Mouse (Mus musculus): ENCODE results near the gene Sbno1. TPM values are rescaled to one million over a fixed set of nuclear protein-coding genes. Genes with fewer than 3 reads are reported as not detected.
"Not testable (repeated sequence)": the region's sequence is repeated elsewhere in the genome, so short reads cannot be mapped to it uniquely, and the experiment has no call there.

The Sbno1 gene
- polyA plus RNA-seq, 1 experiment from 2014 or later = 102 TPM

DNA sequence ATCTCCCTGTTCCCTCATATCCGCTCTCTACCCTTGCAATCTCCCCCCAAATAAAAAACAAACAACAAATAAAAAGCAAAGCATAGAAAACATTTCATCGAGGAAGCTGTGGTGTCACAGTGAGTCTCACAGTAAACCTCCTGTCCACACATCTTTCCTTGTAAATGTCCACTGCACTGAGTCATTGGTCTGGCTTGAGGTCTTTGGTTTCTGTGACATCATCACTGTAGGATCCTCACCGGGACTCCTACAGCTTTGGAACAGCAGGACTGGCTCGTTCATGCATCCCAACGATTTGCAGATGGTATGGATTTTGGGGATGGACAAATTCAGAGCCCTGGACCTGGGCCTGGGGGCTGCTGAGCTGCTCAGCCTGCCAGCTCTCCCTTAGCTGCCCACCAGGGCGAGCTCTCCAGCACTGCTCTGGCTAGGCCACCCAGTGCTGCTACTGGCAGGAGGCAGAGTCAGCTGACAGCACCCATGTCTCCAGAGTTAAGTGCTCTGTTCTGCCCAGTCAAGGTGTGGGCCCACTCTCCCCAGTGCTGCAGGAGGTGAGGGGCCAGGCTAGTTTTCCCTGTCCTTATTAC is 84.0 kb downstream of the Sbno1 start:
- H3K27ac ChIP-seq; H3K27me3 ChIP-seq (replicated peaks); H3K4me3 ChIP-seq; H3K36me3 ChIP-seq (replicated peaks); H3K9ac ChIP-seq; H3K9me3 ChIP-seq; H3K4me2 ChIP-seq; H3K4me1 ChIP-seq: not testable (repeated sequence)
- WGBS = 72% methylated on average over 6 of the region's 6 CpGs
- 0 out of 2 replicates have a peak, but pooled peaks have one; percentile 45 for ATAC-seq (replicated peaks)

DNA sequence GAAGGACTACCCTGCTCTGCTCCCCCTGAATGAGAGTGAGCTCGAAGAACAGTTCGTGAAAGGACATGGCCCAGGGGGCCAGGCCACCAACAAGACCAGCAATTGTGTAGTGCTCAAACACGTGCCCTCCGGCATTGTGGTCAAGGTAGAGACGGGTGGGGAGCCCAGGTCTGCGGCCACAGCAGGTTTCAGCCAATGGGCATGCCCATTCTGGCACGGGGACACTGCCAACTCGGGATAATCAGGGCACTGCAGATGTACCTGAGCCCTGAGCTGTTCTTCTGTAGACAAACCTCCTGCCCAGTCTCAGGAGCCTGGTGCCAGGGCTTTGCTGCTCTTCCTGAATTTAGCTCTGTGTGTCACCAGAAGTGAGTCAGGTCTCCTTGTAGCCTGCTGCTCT is 87.0 kb downstream of the Sbno1 start:
- WGBS = 87% methylated on average over 8 of the region's 8 CpGs
- Histone ChIP-seq H3K27ac (no peak overlapping the region), H3K27me3 (replicated peaks) (no peaks in the 10 kb centered on the region), H3K4me1 (peaks cover 11% of the 10 kb centered on the region), H3K9me3 (no peaks in the 10 kb centered on the region), H3K4me3 (no peak overlapping the region), H3K9ac (no peak overlapping the region), H3K4me2 (no peak overlapping the region), H3K36me3 (replicated peaks) (no peaks in the 10 kb centered on the region)
- no peak for ATAC-seq (replicated peaks)

DNA sequence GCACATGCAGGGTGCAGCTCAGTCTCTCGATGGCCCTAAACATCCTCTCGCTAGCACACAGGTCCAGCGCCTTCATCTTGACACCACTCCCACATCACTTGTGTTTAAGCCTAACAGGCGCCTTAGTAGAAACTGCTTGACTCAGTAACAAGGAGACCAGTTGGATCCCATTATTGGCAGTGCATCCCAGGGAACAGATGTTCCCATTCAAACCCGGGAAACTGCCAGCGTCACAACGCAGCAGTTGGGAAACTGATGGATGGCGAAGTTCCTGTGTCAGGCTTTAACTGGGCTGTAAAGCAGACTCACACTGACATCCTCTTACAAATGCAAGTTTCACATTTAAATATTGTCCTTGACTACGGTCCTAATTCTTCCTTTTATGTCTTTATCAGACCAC is 87.9 kb downstream of the Sbno1 start:
- H3K4me3 ChIP-seq = no peak overlapping the region
- ATAC-seq (replicated peaks) = no peak
- no peaks in the 10 kb centered on the region for H3K9me3 ChIP-seq
- peaks cover 16% of the 10 kb centered on the region for H3K4me1 ChIP-seq
- H3K4me2 ChIP-seq = no peak overlapping the region
- no peak overlapping the region for H3K9ac ChIP-seq
- no peaks in the 10 kb centered on the region for H3K27me3 ChIP-seq (replicated peaks)
- H3K36me3 ChIP-seq (replicated peaks) = no peaks in the 10 kb centered on the region
- H3K27ac ChIP-seq = no peak overlapping the region
- 52% methylated on average over 9 of the region's 9 CpGs for WGBS

DNA sequence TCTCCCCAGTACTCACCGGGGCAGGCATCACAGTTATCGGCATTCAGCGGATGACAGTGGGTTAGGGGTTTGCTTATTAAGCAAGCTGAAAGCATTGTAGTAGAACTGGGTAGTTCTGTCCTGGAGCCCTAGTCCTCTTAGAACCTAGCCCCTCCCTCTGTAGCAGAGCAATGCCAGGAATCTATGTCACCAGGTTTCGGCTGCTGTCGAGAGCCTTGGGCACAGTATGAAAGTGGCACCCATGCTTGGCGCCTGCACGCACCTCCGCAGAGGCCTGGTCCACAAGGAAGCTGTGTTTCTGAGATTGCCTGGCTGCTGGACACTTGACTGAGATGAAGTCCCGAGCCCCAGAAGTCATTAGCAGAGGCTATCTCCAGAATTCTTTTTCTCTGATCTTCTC is 88.7 kb downstream of the Sbno1 start:
- Histone ChIP-seq H3K27ac (no peak overlapping the region), H3K4me2 (no peak overlapping the region), H3K4me3 (no peak overlapping the region), H3K4me1 (peaks cover 16% of the 10 kb centered on the region), H3K36me3 (replicated peaks) (no peaks in the 10 kb centered on the region), H3K9ac (no peak overlapping the region), H3K27me3 (replicated peaks) (no peaks in the 10 kb centered on the region), H3K9me3 (no peaks in the 10 kb centered on the region)
- WGBS = 89% methylated on average over 9 of the region's 9 CpGs
- no peak for ATAC-seq (replicated peaks)

DNA sequence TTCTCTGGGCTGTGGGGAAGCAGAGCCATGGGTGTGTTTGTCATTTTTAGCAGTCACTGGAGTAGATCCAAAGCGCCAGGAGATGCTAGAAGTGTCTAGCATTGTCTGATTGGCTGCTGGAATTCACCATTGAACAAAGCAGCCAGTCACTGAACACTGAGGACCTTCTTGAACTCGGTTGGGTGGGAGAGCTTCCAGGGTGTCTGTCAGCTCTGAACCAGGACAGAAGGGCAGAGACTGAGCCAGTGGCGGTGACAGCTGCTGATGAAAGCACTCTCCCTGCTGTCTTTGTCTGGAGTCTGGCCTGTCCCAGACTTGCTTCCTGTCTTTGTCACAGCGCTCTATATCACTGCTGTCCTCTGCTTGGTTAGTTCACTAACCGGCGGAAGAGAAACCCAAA is 91.4 kb downstream of the Sbno1 start:
- Histone ChIP-seq H3K4me2 (no peak overlapping the region), H3K4me3 (no peak overlapping the region), H3K27me3 (replicated peaks) (no peaks in the 10 kb centered on the region), H3K27ac (peak overlapping the region; percentile 75), H3K9me3 (no peaks in the 10 kb centered on the region), H3K9ac (no peak overlapping the region), H3K36me3 (replicated peaks) (no peaks in the 10 kb centered on the region), H3K4me1 (peaks cover 16% of the 10 kb centered on the region)
- peak; percentile 86 for ATAC-seq (replicated peaks)
- 35% methylated on average over 6 of the region's 6 CpGs for WGBS

DNA sequence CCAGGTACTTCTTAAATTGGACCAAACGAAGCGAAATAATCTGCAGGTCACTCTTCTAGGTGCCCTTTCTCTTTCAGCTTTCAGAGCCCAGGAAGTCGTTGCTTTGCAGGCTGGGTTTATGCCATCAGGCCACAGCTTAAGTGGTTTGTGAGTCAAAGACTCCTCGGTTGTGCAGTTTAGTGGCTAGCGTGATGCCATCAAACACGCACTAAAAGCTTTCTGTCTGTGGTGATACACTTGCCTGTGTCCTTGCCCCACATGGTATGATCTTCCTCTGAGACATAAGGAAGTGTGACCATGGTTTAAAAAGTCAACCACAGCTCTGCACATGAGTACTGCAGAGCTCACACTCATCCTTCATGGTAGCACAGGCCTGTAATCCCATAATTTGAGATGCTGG is 95.7 kb downstream of the Sbno1 start:
- Histone ChIP-seq H3K4me2 (no peak overlapping the region), H3K4me1 (peaks cover 33% of the 10 kb centered on the region), H3K36me3 (replicated peaks) (no peaks in the 10 kb centered on the region), H3K27ac (no peak overlapping the region), H3K4me3 (no peak overlapping the region), H3K9me3 (no peaks in the 10 kb centered on the region), H3K9ac (no peak overlapping the region), H3K27me3 (replicated peaks) (no peaks in the 10 kb centered on the region)
- no peak for ATAC-seq (replicated peaks)
- WGBS = 92% methylated on average over 6 of the region's 6 CpGs

DNA sequence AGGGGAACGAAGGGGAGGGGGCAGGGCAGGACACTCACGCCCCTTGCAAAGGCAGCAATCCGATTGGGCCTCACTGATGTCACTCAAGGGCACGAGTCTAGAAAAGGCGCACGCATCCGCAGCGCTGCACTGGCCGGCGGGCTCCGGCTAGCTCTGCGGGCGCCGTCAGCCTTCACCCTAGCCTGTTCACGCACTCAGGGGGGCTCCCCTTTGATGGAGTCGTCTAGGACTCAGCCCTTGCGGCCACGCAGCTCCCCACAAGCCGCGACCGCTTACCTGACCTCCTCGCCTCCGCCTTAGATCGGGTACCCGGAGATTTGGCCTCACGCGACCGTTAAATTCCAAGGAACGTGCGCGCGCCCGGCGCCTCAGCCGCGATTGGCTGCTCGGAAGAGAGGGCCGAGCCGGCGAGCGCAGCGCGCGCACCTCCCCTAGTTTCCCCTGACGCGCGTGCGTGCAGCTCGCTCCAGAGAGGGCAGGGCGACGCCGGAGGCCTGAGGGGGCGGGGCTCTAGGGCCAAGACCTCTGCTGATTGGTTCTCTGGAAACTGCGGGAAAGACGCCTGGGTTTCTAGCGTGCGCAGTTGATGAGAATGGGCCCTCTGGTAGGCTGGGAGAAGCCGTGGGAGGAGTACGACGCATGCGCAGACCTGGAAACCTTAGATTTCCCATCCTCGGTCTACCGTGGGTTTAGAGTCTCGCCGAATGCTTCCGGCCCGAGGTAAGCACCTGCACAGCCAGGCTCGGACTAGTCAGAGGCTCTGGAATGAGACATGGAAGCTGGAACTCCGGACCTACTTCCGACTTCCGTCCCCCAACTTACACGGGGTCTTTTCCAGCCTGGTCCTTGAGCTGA is 98.1 kb downstream of the Sbno1 start, which contains the start of the genes Mphosph9 and 2810006K23Rik:
Gene Mphosph9, minus strand, starts transcription at position 463 of the 855 bp plus-strand sequence.
Gene 2810006K23Rik, plus strand, starts transcription at position 580 of the 855 bp plus-strand sequence.
- H3K4me2 ChIP-seq = peak within 1 kb of the TSS; percentile 94
- peak; percentile 98 for ATAC-seq (replicated peaks)
- WGBS = under 1% methylated on average over 72 of the region's 72 CpGs

DNA sequence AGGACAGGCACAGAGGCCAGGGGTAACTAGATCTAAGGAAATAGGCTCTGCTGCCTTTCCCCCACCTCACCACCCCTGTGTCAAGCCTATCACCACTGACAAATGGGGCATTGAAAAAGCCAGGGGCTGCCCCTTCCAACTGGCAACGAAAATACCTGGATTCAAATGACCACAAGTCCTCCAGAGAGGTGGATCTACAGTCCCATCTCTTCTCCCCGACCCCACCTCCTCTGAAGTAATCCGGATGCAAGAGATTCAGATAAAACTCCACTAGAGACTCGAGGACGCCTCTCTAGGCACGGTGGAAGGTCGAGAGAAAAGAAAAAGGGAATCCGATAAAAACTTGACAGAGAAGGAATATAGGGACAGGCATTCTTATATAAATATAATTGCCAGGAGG is 99.0 kb downstream of the Sbno1 start:
- Histone ChIP-seq H3K4me3 (peak overlapping the region; percentile 74), H3K27ac (peak overlapping the region; percentile 97), H3K27me3 (replicated peaks) (no peaks in the 10 kb centered on the region), H3K4me1 (peaks cover 18% of the 10 kb centered on the region), H3K9me3 (no peaks in the 10 kb centered on the region), H3K9ac (peak overlapping the region; percentile 69), H3K36me3 (replicated peaks) (no peaks in the 10 kb centered on the region), H3K4me2 (peak overlapping the region; percentile 60)
- ATAC-seq (replicated peaks) = no peak
- WGBS = 1% methylated on average over 8 of the region's 8 CpGs

More for the DNA sequence above, 98.1 kb downstream of the Sbno1 start, which contains the start of the genes Mphosph9 and 2810006K23Rik:
- Histone ChIP-seq H3K9me3 (no peaks in the 10 kb centered on the region), H3K4me3 (peak within 1 kb of the TSS; percentile 74), H3K27me3 (replicated peaks) (no peaks in the 10 kb centered on the region), H3K27ac (peak within 1 kb of the TSS; percentile 97), H3K9ac (peak within 1 kb of the TSS; percentile 69), H3K36me3 (replicated peaks) (no peaks in the 10 kb centered on the region), H3K4me1 (peaks cover 18% of the 10 kb centered on the region)

Small RNA genes lying within 50 kb of the gene (microRNA-seq; reads per million reads assigned to microRNA genes)
- 0.74 reads per million for gene Gm27486

Other genes with a start within 250 kb of the Sbno1 start
- gene Pitpnm2, start 176.2 kb downstream of the Sbno1 start, polyA plus RNA-seq (2015; fragmentation: Nextera tagmentation; extraction: Ambion mirVana) = 11.8 and 13.0 TPM in 2 replicates
- 14.2 and 14.8 TPM in 2 replicates for gene Mphosph9, start 98.0 kb downstream of the Sbno1 start, polyA plus RNA-seq (2015; fragmentation: Nextera tagmentation; extraction: Ambion mirVana)
- gene 2810006K23Rik, start 97.9 kb downstream of the Sbno1 start, polyA plus RNA-seq (2015; fragmentation: Nextera tagmentation; extraction: Ambion mirVana) = 13.6 and 14.6 TPM in 2 replicates
- 89.3 and 127 TPM in 2 replicates for gene Cdk2ap1, start 62.9 kb downstream of the Sbno1 start, polyA plus RNA-seq (2015; fragmentation: Nextera tagmentation; extraction: Ambion mirVana)
- gene Kmt5a, start 13.9 kb upstream of the Sbno1 start, polyA plus RNA-seq (2015; fragmentation: Nextera tagmentation; extraction: Ambion mirVana) = 36.4 and 49.1 TPM in 2 replicates
- 24.7 and 25.2 TPM in 2 replicates for gene Rilpl2, start 52.4 kb upstream of the Sbno1 start, polyA plus RNA-seq (2015; fragmentation: Nextera tagmentation; extraction: Ambion mirVana)
- gene Snrnp35, start 57.1 kb upstream of the Sbno1 start, polyA plus RNA-seq (2015; fragmentation: Nextera tagmentation; extraction: Ambion mirVana) = 18.9 and 19.1 TPM in 2 replicates
- gene Rilpl1, start 105.4 kb upstream of the Sbno1 start, polyA plus RNA-seq (2015; fragmentation: Nextera tagmentation; extraction: Ambion mirVana) = 11.8 and 14.3 TPM in 2 replicates
- gene Tmed2, start 114.7 kb upstream of the Sbno1 start, polyA plus RNA-seq (2015; fragmentation: Nextera tagmentation; extraction: Ambion mirVana) = 321 and 332 TPM in 2 replicates
- gene Ddx55, start 126.9 kb upstream of the Sbno1 start, polyA plus RNA-seq (2015; fragmentation: Nextera tagmentation; extraction: Ambion mirVana) = 26.7 and 30.5 TPM in 2 replicates
- gene Eif2b1, start 153.1 kb upstream of the Sbno1 start, polyA plus RNA-seq (2015; fragmentation: Nextera tagmentation; extraction: Ambion mirVana) = 62.6 and 63.4 TPM in 2 replicates
- gene Gtf2h3, start 153.1 kb upstream of the Sbno1 start, polyA plus RNA-seq (2015; fragmentation: Nextera tagmentation; extraction: Ambion mirVana) = 45.1 and 48.1 TPM in 2 replicates
- gene Atp6v0a2, start 202.6 kb upstream of the Sbno1 start, polyA plus RNA-seq (2015; fragmentation: Nextera tagmentation; extraction: Ambion mirVana) = 40.0 and 44.4 TPM in 2 replicates